Mouse (Mus musculus) gastrocnemius, postnatal 4 days (tissue): ENCODE results near the gene Olfr521. TPM values are rescaled to one million over a fixed set of nuclear protein-coding genes. Genes with fewer than 3 reads are reported as not detected.
"Not testable (repeated sequence)": the region's sequence is repeated elsewhere in the genome, so short reads cannot be mapped to it uniquely, and the experiment has no call there.

ENCODE experiments used
- DNase-seq, 2 experiments: peaks; one replicate each; pipeline ENCODE4 v3.0.0; 2021 to 2022; ENCODE audit warnings: low spot score in 2 of 2, mixed read lengths in 2 of 2
- total RNA-seq, 2 experiments: library from RNA; stranded (reverse); gene quantifications; 2 replicates each; pipeline ENCODE4 v1.2.3; 2021

Gene Olfr521
- total RNA-seq, 2 experiments from 2014 or later: not detected

GRCm38 (mm10) chr7:99807043-99807442, 43.7 kb downstream of the Olfr521 start:
- DNase-seq: not testable (repeated sequence)

GRCm38 (mm10) chr7:99810814-99811213, 47.5 kb downstream of the Olfr521 start:
- DNase-seq: no peak

- DNase-seq: no peak
Measured at GRCm38 (mm10) chr7:99811661-99812060, 48.4 kb downstream of the Olfr521 start.

- no peak for DNase-seq
Measured at GRCm38 (mm10) chr7:99813394-99813793, 50.1 kb downstream of the Olfr521 start.

GRCm38 (mm10) chr7:99818181-99818725, 54.9 kb downstream of the Olfr521 start:
- DNase-seq: not testable (repeated sequence)

Other genes starting within 250 kb of the Olfr521 start
- 10 to 100 TPM; 30.7 to 32.6 TPM for gene Arrb1, start 228.0 kb upstream of the Olfr521 start, total RNA-seq
- 10 to 100 TPM; 28.6 to 32.5 TPM for gene Tpbgl, start 136.4 kb upstream of the Olfr521 start, total RNA-seq
- gene Slco2b1, start 52.2 kb upstream of the Olfr521 start, total RNA-seq: 1 to 10 TPM; 8.0 to 9.1 TPM
- under 1 TPM in 1 of 2 experiments, not detected in 1; 0.21 TPM for gene Olfr520, start 33.2 kb upstream of the Olfr521 start, total RNA-seq
- 1 to 10 TPM; 2.4 to 2.8 TPM for gene Neu3, start 64.9 kb downstream of the Olfr521 start, total RNA-seq
- 1 to 10 TPM; 2.1 to 2.4 TPM for gene Xrra1, start 95.6 kb downstream of the Olfr521 start, total RNA-seq
- gene Spcs2, start 100.0 kb downstream of the Olfr521 start, total RNA-seq: 10 to 100 TPM; 80.1 to 80.8 TPM
- 10 to 100 TPM; 12.4 to 14.5 TPM for gene Rnf169, start 216.9 kb downstream of the Olfr521 start, total RNA-seq
- 1 to 10 TPM; 4.7 to 6.5 TPM for gene Chrdl2, start 242.7 kb downstream of the Olfr521 start, total RNA-seq